Mouse (Mus musculus) embryo, embryonic 10.5 days (tissue): ENCODE results near the gene Ppard.

Experiments
- DNase-seq: peaks from one replicate; pipeline ENCODE4 v3.0.0-alpha.2; 2015; ENCODE audit warnings: low spot score

The Ppard gene

DNA sequence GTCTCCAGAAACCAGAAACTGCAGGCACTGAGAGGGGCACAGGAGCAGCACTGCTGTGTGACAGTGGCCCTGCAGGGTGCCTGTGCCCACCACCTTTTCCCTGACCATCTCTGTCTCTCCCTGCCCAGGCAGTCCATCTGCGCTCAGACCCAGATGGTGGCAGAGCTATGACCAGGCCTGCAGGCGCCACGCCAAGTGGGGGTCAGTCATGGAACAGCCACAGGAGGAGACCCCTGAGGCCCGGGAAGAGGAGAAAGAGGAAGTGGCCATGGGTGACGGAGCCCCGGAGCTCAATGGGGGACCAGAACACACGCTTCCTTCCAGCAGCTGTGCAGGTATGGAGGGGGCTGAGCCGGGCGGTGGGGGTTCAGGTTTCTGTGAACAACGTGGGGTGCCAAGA is 53.6 kb downstream of the Ppard start:
- DNase-seq, result no peak

DNA sequence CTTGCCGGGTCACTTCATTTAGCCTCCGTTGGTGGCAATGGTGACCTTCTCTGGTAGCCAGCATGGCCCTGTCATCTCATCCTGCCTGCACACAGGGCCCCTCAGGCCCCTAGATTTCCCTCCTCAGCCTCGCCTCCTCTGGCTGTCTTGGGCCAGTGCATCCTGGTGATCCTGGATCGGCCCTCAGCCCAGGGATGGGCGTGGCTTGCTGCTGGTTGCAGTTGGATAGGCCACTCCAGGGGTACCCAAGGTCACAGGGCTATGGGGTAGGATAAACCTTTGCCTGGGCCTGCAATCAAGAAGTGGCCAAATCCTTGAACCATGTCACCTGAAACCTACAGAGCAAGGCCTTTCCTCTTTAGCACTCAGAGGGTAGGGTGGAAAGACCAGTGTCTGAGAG is 54.5 kb downstream of the Ppard start:
- DNase-seq, result no peak

DNA sequence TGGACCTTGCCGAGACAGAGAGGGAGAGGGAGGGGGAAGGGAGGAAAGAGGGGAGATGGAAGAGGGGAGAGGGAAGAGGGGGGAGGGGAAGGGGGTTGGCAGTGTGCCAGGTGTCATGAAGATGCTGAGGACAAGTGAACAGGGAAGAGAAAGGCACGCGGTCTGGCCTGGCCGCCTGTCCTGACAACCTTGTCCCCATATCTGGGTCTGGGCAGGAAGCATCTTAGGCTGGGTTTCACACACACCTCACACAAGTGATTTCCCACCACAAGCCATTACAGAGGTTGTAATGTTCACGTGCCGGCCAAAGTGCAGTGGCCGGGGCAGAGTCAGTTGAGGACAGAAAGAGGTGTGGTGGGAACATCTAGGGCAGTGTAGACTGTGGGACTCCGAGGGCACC is 55.1 kb downstream of the Ppard start:
- no peak for DNase-seq

DNA sequence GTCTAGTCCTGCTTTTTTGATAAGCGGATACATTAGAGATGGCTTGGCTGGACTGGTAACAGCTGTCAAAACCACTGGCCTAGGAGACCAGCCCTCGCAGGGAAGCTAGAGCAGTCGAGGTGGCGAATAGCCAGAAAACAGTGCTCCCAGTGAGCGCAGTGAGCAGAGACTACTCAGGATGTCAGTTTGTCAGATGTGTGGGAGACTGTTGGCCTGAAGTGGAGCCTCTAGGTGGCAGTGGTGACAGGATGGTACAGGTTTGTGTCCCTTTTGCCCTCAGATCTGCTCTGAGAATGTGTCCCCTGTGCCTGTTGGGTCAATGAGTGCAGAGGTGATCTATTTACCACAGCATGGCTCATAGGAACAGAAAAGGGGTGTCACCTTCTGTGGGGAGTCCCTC is 55.5 kb downstream of the Ppard start:
- no peak for DNase-seq

DNA sequence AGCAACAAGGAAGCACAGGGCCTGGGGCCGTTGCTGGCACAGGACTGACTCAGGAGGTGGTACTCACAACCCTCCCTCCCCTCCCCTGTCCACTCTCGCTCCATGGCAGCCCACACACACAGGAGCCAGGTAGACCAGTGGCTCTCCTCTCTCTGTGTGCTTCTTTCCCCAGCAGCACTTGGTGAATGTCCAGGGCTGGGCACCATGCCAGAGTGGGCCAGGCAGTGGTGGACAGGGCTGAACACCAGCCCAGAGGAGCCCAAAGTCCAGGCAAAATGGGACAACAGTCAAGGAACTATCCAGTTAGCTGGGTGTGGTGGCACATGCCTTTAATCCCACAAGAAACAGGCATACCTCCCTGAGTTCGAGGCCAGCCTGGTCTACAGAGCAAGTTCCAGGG is 57.8 kb downstream of the Ppard start:
- no peak for DNase-seq

DNA sequence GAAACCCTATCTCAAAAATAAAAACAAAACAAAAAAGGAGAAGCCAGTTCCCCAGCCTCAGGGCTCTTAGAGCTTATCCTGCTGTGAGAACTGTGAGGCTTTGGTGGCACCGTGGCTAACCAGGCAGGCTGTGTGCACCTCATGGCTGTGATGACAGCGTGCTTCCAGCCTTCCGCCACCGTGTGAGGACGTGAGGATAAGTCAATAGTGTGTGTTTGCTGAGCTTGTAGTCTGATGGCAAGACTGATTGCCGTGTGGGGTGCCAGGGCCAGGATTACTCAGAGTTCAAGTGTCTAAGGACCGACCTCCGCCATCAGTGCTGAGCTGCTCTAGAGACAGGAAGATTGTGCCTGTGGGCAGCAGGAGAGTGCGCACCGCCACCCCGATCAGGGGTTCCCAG is 58.2 kb downstream of the Ppard start:
- no peak for DNase-seq

DNA sequence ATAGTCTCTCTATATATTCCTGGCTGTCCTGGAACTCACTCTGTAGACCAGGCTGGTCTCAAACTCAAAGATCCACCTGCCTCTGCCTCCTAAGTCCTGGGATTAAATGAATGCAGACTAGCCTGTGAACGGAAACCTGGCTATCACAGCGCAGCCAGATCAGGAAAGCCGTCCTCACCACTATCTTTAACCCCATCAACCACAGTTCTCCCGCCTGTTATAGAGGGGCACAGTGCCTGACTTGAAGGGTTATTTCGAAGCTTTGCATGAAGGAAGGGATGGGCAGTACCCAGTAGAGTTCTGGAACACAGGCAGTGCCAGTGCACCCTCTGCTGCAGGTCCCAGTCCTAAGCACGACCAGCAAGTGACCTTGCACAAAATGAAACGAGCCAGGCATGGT is 58.8 kb downstream of the Ppard start:
- DNase-seq, result no peak

DNA sequence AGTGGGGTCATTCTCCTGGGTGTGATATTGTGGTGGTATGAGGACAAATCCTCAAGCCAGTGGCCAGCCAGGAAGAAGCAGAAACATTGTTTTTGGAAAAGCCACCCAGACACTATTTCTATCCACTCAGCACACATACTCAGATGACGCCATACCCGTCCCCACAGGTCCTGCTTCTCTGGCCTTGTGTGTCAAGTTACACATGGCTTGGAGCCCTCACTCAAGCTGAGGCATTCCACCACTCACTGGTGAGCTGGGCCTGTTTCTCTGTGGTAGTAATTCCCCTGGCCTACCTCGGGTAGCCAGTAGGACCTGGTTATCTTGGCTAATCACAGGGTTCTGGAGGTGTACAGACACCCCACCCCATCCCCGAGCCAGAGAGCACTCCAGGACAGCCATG is 61.2 kb downstream of the Ppard start:
- no peak for DNase-seq

DNA sequence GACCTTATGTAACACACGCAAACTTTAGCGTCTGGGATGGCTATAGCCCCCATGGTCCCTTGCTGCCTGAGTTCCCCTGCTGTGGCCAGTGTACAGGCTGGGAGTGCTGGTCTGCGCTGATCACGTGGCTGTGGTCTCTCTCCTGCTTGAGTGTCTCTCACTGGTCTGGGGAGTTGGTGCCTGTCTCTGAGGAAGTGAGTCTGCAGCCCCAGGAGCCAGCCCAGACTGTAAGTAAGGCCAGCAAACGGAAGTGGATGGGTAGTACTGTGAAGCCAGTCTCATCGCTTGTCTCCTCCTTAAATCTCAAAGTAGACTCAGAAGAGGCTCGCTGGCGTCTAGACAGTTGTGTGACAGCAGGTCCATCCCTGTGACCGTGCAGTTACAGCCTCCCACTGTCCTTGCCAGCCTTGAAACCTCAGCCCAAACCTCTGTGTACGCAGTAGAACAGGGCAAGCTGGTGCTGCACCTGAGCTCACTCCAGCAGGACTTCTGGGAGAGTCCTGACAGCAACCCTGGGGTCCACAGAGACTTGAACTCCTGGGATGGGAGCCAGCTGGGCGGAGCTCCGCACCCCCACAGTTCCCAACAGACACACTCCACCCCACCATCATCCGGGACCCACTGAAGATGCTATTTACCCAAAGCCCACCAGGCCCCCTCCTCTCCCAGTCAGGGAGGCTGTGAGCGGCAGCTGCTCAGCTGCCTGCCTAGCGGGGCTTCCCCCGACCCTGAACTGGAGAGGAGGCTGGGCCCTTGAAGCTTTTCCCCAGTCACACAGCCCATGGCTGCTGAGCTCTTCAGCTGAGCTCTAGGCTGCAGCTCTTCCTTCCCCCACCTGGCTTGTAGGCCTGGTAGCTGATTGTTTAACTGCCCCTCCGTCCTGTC is 62.2 kb downstream of the Ppard start:
- no peak for DNase-seq

DNA sequence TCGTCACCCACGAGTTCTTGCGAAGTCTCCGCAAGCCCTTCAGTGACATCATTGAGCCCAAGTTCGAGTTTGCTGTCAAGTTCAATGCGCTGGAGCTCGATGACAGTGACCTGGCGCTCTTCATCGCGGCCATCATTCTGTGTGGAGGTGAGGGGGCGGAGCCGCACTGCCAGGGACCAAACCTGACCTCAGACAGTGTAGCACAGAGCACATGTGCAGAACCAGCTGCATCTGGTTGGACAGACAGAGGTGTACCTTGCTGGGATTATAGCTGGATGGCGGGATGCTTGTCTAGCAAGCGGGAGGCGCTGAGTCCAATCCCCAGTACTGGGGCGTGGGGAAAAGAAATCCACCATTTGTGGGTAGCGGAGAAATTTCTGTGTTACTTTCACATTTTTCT is 66.4 kb downstream of the Ppard start:
- no peak for DNase-seq

DNA sequence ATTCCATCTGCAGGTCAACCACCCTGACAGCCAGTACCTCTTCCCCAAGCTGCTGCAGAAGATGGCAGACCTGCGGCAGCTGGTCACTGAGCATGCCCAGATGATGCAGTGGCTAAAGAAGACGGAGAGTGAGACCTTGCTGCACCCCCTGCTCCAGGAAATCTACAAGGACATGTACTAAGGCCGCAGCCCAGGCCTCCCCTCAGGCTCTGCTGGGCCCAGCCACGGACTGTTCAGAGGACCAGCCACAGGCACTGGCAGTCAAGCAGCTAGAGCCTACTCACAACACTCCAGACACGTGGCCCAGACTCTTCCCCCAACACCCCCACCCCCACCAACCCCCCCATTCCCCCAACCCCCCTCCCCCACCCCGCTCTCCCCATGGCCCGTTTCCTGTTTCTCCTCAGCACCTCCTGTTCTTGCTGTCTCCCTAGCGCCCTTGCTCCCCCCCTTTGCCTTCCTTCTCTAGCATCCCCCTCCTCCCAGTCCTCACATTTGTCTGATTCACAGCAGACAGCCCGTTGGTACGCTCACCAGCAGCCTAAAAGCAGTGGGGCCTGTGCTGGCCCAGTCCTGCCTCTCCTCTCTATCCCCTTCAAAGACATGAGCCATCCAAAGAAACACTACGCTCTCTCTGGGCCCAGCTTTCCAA is 67.3 kb downstream of the Ppard start:
- no peak for DNase-seq

DNA sequence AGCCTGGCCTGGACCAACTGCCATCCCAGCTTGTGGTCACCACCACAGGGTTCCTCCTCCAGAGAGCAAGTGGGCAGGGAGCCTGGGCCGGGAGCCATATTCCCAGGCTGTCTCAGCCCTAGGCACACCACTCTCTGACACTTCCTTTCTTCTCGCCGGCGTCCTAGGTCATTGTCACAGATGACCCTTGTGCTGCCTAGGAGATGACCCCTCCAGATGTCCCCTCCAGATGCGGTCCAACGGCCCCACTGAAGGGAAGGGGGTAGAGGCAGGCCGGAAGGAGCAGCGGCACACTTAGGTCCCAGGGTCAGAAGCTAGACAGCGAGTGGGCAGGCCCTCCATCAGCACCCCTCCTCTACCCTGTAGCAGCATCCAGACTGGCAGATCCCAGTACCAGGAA is 67.8 kb downstream of the Ppard start:
- DNase-seq, result peak; percentile 51

DNA sequence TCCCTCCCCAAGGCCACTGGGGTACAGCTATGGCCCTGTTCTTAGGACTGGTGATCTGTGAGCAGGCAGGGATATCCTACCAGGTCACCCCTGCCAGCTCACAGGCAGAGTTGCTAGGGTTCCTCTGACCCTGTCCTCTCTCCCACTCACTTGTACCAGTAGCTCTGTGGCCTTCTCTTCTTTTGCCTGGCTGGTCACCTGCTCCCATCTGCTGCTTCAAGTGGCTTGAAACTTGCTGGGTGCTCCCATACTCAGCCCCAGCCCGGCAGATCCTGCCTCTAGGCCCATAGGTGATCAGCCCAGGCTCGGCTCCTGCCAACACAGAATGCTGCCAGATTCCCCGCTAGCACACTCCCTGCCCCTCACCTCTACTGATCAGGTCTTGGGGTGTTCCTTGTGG is 68.3 kb downstream of the Ppard start:
- DNase-seq, result no peak

DNA sequence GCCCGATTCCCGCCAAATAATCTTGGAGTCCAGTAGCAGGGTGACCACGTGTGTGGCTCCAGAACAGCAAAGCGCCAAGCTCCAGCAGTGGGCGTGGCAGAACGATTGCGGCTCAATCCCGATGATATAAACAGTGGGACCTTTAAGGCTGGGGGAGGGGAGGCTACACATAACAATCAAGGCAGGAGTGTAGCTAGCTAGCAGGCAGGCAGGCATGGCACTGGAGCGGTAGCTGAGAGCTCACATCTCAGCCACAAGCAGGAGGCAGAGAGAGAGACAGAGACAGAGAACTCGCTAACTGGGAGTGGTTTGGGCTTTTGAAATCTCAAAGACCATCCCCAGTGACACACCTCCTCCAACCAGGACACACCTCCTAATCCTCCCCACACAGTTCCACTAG is 72.7 kb downstream of the Ppard start:
- DNase-seq, result no peak

DNA sequence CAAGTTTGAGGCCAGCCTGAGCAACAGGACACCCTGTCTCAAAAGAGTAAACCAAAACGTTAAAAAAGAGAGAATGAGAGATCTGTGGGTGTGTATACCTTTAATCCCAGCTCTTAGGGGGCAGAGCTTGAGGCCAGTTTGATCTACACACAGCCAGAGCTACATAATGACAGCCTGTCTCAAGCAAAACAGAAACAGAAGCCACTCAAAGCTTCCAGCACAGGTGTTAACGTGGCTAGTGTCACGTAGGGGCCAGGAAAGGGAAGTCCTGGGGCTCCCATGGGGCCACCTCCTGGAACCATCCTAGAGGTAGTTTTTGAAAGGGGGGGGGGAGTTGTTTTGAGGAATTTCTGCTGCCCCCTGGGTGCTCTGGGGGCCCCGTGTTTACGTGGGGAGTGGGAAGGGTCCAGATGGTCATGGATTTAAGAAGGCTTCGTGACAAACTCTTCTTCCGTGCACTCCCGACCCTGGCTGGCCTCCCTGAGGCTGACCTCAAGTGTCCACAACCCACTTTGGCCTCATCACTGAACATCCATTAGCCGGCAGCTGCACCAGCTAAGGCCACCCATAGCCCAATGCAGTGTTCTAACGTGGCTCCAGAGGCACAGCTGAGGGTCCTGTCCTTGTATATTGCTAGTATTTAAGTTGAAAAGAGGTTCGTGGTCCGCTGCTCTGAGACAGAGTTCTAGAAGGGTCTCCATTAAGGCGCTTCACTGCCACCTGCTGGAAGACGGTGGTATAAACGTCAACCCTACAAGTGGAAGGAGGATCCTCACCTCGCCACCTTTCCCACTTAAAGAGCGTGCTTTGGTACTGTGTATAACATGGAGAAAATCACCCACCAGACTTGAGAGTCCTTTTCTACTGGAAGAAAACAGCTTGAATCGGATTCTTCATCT is 76.0 kb downstream of the Ppard start:
- peak; percentile 97 for DNase-seq

DNA sequence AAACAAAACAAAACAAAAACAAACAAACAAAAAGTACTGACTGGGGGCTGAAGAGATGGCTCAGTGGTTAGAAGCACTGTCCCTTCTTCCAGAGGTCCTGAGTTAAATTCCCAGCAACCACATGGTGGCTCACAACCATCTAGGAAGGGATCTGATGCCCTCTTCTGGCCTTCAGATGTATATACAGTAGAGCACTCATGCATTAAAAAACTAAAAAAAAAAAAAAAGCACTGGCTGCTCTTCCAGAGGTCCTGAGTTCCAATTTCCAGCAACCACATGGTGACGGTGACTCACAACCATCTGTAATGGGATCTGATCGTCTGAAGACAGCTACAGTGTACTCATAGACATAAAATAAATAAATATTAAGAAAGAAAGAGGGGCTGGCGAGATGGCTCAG is 78.3 kb downstream of the Ppard start:
- DNase-seq, result no peak

DNA sequence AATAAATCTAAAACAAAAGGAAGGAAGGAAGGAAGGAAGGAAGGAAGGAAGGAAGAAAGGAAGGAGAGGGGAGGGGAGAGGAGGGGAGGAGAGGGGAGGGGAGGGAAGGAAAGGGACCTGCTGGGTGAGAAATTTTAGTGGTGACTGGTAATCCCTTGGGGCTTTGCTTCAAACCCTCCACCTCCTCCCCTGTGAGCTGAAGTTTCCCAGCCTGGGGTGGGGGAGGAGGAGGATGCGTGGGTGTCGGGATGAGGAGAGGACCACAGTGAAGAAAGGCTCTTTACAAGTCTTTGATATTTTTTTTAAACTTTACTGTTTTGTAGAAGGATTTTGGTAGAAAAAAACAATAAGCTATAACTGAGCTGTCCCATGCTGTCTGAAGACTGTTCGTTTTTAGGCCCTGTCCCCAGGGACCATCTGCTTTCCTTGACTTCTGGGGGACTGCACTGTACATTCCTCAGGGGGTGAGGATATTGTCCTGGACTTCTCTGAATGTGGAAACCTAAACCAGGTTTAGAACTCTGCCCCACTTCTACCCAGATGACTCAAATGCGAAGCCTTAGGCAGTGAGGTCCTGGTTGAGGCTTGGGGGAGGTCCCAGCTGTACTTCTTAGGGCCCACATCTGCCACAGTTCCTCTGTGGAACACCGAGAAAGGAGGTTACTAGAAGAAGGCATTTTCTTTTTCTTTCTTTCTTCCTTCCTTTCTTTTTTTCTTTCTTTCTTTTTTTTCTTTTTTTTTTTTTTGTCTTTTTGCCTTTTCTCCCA is 79.0 kb downstream of the Ppard start:
- DNase-seq, result no peak

DNA sequence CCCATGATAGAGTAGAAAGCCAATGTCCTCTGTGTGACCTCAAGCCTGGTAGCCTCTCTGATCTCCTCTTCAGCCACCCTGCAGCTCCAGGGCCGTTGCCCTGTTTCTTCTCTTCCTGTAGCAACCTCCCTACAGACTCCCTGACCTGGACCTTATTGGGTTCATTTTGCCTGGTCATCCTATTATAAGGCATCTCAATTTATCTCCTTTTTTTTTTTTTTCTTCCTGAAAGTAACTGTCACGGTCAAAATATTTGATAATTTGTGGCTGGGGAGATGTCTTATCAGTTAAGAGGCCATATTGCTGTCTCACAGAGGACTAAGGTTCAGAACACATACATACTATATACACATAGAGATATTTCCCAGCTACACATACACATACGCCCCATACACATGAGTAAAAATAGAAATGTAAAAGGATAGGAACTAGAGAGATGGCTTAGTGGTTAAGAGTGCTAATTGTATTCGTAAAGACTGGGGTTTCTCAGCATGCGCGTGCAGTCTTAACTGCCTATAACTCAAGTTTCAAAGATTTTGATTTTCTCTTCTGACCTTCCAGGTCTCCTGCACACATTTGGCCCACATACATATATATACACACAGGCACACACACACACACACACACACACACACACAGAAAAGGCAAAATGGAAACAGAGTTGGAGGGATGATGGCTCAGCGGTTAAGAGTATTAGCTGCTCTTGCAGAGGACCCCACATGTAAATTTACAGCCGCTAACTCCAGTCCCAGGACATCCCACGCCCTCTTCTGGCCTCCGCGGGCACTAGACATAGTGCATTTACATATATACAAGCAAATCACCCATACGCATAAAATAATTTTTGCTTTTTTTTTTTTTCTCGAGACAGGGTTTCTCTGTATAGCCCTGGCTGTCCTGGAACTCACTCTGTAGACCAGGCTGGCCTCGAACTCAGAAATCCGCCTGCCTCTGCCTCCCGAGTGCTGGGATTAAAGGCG is 80.0 kb downstream of the Ppard start:
- no peak for DNase-seq

DNA sequence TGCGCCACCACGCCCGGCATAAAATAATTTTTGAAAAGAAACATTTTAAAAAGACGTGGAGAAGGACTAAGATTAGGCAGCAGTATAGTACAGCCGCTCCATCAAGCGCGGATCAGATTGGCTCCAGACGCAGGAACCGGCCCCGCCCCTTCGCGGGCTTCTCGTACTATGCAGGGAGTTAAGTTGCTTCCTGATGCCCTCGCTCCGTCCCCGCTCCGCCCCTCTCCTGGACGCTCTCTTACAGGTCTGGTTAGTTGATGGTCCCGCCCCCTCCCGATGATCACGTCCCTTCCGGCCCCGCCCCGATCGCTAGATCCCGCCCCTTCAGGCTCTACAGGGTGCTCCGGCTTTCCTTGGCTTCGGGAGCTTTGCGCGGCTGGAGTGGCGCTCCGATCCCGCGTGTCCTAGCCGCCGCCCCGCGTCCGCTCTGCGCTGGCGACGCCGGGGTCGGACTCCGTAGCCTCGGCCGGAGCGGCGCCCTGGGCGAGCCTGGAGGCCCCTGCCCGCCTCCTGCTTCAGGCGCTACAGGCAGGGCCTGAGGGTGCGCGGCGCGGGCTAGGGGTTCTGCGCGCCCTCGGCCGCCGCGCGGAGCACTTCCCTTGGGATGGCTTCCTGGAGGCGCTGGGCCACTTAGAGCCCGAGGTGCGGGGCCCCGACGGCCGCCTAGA is 80.8 kb downstream of the Ppard start, which contains the start of gene Fance:
Fance (plus strand) TSS at position 308 of the 668 bp plus-strand sequence.
- peak; percentile 100 for DNase-seq

DNA sequence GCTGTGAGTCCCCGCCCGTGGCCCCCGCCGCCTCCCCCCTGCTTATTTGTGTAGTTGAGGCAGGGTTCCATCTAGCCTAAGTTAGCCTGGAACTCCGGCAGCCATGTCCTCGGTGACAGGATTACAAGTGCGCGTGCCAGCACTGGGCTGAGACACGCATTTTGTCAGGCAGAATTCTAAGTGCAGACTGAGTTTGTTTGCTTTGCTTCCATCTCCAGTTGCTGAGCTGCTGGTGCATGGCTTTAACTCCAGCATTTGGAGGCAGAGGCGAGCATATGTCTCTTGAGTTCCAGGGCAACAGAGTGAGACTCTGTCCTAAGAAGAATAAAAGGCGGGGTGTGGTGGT is 81.4 kb downstream of the Ppard start:
- DNase-seq, result no peak
